Mouse (Mus musculus) adrenal gland, postnatal 25 days (tissue): Measurements from ENCODE around the gene Pafah1b2. TPM values are rescaled to one million over a fixed set of nuclear protein-coding genes. Genes with fewer than 3 reads are reported as not detected.

Source experiments
- DNase-seq: peaks from one replicate; pipeline ENCODE4 v3.0.0; 2021; ENCODE audit warnings: mixed read lengths
- total RNA-seq: library from RNA; stranded (reverse); gene quantifications from 2 replicates; pipeline ENCODE4 v1.2.3, GENCODE M21; 2021

Pafah1b2 gene
- total RNA-seq, 1 experiment from 2014 or later = 146 TPM

DNA sequence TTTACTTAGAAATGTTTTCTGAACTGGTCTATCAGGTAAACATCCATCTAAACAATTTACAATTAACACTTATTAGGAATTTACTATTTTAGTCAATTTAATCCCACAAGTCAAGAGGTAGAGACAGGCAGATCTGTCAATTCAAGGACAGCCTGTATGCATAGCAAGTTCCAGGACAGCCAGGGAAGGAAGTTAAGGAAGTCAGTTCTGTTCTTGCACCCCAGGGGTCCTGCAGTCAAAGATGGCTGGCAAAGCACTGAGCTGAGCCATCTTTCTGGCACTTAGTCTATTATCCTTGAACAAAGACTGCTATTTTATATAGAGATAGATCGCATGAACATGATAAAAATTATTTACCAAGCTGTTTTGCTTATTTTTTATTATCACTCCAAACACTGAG is 31.9 kb downstream of the Pafah1b2 start:
- DNase-seq = no peak

DNA sequence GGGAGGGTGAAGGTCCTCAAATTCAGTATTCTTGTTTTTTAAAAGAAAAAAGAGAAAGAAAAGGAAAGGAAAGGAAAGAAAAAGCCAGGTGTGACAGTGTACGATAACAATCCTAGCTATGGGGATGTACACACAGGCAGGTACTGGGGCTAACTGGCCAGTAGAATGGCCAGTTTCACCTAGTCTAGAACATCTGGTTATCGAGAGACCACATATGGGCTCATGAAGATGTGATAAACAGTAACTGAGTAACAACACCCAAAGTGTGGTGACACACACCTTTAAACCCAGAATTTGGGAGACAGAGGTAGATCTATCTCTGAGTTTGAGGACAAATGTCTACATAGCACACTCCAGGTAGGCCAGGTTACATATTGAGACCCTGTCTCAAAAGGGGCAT is 32.7 kb downstream of the Pafah1b2 start:
- no peak for DNase-seq

DNA sequence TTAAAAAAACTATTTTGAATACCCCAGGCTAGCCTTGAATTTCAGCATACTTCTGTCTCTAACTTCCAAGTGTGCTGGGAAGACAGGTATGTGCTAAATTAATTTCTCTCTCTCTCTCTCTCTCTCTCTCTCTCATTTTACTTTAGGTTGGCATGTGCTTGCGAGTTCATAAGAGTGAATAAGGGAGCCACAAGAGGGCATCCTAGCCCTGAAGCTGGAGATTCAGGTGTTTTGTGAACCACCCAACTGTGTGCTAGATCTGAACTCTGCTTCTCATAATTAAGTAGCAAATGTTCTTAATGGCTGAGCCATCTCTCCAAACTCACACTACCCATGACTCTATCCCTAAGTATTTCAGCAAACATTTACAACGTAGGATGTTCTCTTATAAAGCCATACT is 35.6 kb downstream of the Pafah1b2 start:
- DNase-seq = no peak

DNA sequence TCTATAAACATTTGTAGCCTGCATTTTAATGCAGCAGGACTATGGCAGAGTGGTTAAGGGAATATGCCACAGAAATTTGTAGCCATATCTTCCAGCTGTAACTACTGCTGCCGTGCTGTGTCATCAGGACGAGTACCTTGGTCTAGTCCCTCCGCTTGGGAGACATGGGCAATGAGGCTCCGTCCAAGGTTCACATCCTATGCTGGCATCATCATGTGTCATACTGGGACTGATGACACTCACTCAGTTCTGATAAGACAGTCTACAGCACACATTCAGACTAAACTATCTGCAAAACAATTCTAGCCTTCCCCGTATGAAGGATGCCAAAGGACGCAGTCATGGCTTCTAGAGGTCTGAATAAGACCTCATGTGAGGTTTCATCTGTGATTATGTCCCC is 48.9 kb downstream of the Pafah1b2 start:
- DNase-seq = no peak

DNA sequence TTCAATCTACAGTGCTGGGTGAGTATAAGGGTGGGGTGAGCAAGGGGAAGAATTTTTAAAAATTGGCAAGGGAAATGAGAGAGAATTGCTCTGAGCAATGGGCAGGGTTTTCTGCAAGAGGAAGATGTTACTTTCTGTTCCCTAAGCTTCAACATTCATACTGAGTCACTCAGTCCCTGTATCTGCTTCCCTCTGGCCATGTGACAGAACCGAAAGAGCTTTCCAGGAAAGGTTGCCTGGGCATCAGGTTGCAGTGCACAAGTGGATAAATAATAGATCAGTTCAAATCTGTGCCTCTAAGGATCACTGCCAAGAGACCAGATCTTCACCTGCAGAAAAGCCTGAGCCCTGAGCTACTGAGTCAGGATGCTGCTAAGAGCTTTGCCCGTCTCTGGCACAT is 50.6 kb downstream of the Pafah1b2 start:
- DNase-seq = no peak

DNA sequence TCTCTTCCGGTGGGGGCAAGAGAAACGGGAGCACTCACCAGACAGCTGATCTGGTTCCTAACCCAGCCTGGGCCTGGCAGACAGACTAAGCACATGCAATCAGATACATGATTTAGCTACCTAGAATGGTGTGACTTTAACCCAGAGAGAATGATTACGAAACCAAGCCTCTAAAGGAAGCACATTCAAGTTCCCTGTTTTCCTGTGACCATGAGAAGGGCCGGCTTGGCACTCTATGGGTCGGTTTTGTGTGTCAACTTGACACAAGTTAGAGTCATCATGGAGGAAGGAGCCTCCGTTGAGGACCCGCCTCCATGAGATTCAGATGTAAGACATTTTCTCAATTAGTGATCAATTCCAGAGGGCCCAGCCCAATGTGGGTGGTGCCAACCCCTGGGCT is 52.8 kb downstream of the Pafah1b2 start:
- no peak for DNase-seq

DNA sequence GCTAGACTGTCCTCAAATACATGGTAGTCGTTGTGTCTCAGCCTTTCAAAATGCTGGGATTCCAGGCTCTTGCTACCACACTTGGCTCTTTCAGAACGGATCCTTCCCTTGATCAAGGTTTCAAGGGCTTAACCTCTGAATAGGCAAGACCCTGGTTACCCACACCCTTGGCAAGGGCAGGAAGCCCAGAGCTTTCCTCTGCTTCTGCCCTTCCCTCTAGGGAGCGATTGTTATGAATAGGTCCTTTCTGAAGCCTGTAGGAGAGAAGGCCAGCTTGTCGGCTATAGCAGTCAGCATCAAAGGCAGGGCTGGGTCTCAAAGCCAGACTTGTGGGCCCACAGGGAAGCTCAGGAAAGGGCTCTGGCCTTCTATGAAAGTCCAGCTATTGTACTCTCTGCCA is 53.6 kb downstream of the Pafah1b2 start:
- no peak for DNase-seq

DNA sequence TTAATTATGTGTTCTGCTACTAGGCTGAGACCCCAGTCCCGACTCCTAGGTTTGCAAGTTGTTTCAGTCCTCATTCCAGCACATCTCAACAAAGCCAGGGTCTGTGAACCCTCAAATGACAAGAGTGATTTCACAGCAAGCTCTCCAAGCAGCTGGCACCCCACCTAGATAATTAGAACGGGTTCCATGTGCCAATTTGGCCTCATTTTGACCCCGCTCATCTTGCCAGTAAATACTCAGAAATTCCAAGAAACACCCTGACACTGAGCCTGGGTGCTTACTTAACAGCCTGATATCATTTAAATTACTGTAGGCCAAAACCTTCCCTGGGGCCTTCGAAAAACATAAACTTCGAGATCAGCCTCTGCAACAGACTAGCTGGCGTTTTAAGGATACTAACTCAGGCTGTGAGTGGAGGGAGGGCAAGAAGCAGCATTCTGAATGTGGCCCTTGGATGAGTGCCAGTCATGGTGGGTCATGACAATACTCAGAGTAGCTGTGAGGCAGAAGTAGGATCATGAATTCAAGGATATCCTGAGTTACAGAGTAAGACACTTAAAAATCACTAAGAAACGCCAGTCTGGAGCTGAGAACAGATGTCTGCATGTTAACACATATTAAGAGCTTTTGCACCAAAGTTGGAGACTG is 54.3 kb downstream of the Pafah1b2 start:
- peak; percentile 58 for DNase-seq

DNA sequence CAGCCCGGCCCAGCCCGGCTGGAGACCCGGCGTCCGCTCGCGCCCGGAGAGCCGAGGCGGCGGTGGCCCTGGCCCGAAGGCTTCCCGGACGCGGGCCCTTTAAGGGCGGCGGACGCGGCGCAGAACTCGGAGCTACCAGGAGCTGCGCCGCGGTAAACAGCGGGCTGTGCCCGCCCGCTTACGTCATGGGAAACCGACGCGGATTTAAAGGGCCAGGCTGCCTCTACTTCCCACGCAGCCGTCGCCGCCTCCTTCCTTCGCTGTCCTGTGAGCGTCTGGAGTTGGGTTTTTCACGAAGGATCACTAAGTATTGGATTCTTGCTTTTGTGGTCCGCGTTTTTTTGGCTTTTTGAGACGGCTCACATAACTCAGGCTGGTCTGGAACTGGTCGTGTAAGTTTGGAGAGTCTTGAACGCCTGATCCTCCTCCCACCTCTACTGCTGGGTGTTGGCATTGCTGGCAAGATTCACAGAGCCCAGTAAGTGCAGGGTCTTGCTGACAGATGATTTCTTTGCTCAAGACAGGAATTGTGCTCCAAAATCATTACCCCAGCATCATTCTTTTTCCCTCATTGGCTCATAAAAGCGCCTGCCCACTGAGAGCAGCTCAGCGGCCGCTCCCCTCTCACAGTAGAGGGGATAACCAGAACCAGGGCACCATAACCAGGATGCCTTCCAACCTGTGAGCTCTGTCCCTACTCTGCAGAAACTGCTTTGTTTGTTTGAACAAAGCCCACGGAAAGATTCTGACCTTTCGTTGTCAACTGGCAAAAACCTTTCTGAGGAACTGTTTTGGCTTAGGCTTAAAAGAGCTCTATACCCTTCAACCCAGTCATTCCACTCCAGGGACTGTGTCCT is 57.2 kb downstream of the Pafah1b2 start, which contains the start of gene Sidt2:
TSS of gene Sidt2 (minus strand) at position 152 of the 857 bp plus-strand sequence.
- DNase-seq = peak; percentile 91

DNA sequence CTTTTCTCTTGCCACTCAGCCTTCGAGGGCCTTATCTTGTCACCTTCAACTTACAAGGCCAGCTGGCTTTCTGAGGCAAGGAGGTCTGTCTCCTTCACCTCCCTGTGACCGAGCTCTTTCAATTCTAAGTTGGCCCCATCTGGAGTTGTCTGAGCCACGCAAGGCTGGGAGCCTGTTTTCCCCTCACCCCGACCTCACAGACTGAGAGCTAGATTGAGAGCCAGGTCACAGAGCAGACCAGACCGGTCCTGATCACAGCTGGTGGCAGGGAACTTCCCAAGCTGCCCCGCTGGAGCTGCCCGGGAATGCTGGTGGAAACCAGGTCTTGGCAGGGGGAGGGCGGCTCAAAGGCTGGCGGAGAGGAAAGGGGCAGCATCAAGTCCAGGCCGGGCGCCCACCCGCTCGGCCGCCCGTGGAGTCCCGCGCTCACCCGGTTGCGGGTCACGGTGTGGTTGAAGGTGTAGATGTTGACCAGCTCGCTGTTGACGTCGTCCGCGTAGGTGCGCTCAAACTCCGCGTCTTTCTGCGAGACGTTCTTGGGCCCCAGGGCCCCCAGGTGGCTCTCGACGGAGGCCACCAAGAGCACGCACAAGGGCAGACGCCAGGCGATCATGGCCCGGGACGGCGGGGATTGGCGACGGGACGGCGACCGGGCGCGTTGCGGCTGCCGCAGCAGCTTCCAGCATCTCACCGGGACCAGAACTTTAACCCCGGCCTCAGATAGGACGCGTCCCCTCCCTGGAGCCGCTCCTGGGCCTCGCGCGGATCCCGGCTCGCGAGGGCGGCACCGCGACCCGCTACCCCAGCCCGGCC is 58.0 kb downstream of the Pafah1b2 start:
- peak; percentile 50 for DNase-seq

DNA sequence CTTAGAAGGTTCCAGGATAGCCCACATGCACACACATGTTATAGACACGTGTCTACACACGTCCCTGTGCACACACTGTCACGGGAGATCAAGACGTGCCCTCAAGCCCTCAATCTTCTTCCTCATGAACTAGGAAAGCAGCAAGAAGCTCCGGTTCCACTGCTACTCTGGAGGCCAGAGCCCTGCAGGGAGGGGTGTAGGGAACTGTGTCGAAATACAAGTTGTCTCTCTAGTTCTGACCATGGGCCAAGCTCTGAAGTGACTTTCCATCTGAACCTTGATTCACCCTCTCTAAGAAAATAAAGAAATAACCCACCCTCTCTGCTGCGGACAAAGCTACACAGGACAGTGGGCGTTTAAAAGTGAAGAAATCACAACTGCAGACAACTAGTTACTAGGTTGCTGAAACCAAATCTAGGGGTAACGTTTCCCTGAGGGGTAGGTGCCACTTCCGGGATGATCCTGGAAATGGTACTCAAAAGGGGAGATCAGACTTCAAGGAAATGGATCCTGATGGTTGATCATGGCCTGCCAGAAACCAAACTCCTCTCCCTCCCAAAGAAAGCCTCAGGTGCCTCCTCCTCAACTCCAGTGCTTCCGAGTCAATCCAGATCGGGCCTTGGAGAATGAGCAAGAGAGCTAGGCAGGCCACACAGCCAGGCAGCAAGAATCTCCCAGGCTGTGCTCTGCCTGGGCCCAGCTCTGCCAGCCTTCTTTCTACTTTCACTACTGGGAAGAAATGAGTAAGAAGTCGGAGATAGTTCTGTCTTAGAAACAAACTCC is 58.8 kb downstream of the Pafah1b2 start:
- DNase-seq = no peak

DNA sequence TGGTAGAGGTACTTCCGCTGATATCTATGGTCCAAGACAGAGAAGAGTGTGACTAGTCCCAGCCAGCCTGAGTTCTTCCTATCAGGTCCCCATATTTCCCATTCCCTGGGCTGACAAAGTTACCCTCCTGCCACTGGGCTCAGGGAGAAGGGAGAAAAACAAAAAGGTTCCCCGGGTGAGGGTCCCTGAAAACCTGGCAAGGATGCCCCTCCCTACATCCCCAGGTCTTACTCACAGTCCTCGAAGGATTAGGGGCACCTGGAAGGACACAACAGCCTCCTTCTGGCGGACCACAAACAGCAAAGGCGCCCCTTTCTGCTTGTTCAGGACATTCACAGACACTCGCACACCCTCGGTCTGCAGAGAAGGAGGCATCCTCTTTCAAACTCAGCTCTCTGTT is 59.6 kb downstream of the Pafah1b2 start:
- no peak for DNase-seq

DNA sequence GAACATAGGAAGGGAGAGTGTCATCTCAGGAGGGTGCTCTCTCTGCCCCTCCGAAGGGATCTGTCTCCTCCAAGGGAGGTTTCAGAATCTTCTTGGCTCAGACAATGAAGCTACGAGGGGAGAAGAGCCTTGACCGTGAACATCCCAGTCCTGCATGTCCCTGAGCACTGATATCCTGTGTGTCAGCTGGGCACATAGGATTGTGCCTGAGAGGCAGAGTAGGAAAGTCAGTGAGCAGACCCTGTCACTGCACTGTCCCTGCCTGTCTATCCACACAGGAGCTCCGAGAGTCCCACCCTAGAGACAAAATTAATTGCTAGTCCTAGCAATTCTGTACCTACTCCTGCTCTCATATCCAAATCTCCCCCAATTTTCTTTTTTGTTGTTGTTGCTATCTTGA is 60.4 kb downstream of the Pafah1b2 start:
- DNase-seq = no peak

DNA sequence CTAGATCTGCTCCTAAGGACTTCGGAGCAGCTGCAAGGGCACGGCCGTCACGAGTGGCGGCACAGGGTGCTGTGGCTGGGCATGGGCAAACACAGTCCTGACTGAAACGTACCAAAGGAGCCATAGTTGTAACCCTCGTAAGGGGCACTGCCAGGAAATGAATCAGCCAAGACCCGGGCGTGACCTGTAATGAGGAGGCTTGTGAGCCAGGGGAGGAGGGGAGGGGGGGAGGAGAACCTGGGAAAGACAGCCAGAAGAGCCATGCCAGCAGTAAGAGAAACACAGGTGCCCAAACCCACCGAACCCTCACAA is 65.7 kb downstream of the Pafah1b2 start:
- DNase-seq = no peak

DNA sequence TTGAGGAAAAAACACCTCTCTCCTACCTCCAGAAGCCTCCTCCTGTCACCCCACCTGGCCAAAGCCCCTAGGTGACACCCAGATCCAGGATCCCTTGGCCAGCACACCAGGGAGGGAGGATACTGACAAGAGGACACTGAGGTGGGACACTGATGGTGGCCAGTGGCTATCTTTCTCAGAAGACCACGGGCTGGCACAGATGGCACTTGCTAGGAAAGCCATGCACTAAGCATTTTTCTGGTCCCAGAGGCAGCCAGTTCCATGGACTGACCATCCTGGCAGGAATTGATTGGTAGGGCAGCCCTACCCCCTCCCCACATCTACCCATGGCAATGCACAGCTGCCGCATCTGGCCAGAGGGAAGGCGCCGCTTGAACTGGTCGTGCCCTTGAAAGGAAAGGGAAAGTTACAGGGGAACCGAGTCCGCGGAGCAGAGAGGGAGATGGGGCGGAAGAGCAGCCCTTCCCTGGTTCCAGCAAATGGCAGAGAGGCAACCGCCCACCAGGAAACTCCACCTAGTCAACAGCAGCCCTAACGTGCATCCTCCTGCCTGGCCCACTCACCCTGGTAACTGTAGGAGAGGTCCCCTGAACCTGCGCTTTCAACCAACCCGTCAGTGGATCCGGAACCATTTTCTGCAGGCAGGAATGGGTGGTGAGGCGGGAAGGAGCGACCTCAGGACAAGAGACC is 66.2 kb downstream of the Pafah1b2 start:
- DNase-seq = no peak

DNA sequence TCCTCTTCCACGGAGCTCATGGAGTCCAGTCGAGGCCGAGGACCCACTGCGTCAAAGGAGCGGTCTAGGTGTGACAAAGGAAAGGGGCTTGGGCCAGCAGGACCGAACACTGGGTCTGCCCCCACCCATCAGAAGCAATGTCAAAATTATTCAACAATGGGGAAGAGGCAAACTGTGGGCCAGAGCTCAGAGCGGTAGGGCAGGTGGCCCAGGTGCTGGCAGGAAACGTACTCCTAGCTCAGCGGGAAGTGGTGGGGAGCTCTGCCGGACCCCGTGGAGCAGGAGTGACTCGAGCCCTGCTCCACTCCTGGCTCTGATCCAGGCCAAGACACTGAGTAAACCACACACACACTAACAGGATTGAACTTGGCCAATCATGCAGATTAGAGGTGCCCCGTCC is 66.8 kb downstream of the Pafah1b2 start:
- DNase-seq = no peak

DNA sequence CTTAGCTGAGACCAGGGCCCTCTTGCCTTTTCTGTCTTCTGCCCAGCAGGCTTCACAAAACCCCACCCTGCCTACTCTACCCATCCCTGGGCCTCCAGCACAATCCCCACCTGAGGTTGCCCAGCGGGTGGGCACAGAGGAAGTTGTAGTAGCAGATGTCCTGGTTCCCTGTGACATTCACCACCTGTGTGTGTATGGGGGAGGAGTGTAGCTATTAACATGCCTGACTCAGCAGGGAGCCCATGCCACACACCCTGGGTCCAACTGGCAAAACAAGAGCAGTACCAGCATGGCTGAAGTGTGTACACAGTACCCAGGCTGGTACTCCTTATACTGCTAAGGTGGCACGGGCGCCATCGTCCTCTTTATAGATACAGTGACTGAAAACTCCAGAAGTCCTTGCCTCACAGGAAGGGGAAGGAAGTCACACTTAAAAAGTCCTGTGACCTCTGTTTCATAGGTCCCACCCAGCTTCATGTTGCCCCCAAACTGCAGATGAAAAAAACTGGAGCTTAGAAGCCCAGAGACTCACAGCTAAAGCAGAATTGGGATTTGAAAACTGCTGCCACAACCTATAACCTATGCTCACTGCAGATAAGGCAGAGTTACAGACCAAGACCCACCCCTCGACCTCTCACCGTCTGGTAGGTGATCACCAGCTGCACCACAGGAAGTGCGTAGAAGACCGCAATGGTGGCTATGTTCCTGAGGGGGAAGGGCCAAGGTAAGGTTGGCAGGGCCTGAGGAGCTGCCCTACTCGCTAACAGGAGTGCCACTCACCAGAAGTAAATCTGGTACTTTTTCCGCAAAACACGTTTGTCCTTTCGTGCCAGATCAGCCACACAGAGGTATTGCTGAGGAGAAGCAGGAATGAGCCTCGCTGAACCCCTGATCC is 67.7 kb downstream of the Pafah1b2 start:
- no peak for DNase-seq

DNA sequence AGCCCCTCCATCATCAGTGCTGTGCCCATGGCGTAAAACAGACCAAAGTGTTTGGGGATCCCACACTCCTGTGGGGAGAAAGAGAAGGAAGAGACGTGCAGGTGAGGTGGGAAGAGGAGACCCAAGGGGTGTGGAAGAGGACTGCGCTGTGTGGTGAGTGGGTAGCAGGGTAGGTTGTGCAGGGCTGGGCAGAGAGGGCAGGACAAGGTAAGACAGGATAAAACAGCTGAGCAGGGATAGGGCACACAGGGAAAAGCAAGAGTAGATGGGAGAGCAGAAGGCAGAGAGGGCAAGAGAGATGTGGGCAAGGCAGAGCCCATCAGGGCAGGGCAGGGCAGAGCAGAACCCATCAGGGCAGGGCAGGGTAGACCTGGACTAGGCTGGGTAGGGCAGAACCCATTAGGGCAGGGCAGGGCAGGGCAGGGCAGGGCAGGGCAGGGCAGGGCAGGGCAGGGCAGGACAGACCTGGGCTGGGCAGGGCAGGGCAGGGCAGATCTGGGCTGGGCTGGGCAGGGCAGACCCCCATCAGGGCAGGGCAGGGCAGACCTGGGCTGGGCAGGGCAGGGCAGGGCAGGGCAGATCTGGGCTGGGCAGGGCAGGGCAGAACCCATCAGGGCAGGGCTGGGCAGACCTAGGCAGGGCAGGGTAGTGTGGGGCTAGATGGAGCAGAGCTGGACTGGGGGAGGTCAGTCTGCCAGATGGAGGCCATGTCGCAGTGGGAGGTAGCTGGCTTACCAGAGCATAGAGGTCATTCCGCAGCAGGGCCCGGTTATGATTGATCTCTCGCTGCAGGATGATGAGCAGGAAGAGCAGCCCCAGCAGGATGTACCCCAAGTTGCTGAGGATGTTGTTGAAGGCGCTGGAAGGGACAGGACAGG is 68.6 kb downstream of the Pafah1b2 start:
- DNase-seq = no peak

DNA sequence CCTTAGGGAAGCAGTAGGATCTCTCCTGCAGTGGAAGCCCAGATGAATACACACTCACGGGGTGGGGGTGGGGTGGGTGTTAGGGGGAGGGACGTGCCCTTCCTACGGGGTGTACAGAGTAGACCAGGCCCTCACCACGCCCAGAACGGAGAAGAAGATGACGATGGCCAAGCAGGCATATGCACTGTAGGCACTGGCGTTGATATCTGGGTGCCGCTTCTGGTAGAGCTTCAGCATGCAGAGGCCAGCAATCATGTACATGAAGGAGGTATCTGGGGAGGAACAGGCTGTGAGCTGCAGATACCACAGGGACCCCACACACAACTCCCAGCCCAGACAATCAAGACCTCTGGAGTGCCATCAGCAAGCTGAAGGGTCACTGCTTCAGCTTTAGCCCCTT is 69.6 kb downstream of the Pafah1b2 start:
- DNase-seq = no peak

DNA sequence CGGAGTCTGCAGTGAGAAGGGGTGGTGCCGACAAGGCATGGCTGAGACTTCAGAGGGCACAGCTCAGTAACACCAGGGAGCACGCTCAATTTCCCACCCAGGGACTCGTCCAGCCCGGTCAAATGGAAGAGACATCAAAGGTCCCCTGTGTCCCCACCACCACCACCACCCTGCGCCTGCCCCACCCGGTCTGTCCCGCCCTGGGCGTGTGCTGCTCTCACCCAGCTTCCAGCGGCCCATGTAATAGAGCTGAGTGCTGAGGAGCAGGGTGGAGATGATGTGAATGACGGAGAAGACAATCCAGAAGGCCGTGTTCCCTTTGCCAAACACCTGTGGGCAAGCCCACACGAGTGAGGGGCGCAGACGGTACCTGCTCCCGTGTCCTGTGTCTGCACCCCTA is 70.0 kb downstream of the Pafah1b2 start:
- DNase-seq = no peak
